Mouse (Mus musculus): ENCODE measurements around the gene Ppp1r16b. TPM values are rescaled to one million over a fixed set of nuclear protein-coding genes. Genes with fewer than 3 reads are reported as not detected.

Ppp1r16b gene
- polyA plus RNA-seq, 1 experiment from 2014 or later, result 3.2 TPM

DNA sequence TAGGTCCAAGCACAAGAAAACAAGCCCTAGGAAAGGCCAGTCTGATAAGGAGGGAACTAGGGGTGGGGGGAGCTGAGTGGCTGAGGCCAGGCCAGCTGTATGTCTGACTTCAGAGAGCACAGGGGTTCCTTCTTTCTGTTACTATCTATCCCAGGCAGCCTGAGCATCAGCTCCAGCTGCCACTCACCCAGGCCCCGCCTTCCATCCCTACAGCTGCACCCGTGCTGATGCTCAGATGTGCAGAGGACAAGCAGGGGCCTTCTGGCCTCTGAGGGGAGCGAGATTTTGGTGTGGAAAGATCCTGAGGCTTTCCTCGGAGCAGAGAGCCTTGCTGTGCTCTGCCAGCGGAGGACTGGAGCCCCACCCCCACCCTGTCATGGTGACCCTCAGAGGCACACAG lies 50.9 kb downstream of the Ppp1r16b start:
- Histone ChIP-seq H3K36me3 (no peaks in the 10 kb centered on the region), H3K27ac (no peak overlapping the region), H3K27me3 (no peaks in the 10 kb centered on the region), H3K4me3 (no peak overlapping the region), H3K9ac (no peak overlapping the region), H3K4me1 (peaks cover 9% of the 10 kb centered on the region), H3K9me3 (peaks cover 2% of the 10 kb centered on the region; the same call in 1 of the 2 replicates), H3K4me2 (no peak overlapping the region)
- no peak for ATAC-seq (ENCODE audit: insufficient number of reproducible peaks, insufficient read depth, low FRiP score, low TSS enrichment, low read depth)
- 36% methylated on average over 5 of the region's 5 CpGs for WGBS

DNA sequence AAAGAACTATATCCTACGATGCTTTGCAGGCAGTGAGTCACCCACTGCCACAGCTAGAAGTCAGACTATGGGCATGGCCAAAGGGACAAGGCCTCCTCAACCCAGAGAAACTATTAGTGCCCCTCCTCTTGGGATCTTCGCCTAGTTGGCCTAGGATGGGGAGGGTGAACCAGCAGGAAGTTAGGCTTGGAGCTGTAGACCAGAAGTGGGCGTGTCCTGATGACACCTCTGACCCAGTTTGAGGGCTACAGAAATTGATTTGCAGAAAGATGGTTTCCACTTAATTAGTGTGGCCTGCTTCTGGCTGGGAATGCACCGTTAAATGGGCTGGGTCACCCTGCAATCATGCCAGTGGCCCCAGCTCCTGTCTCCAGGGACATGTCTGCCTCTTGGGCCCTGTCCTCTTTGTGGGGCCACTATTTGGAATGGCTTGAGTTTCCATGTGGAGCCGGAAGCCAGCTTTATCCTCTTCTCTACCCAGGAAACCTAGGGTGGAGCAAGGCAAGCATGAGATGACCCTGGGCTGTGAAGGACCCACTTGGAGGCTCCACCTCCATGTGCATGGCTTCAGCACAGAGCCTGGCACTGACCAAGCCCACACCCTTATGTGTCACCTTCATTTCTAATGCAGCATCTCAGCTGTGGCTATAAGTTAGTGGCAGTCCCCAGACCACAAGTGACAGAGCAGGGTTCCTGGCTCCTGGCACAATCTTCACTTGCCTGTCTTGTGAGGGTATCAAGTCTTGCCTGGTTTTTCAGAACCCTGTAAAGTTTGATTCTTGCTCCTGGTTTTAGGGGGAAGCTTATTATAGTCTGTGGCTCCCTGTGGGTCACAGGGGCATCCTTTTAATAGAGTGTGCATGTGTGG lies 52.6 kb downstream of the Ppp1r16b start:
- WGBS, result 80% methylated on average over 5 of the region's 5 CpGs
- ATAC-seq (ENCODE audit: insufficient number of reproducible peaks, insufficient read depth, low FRiP score, low TSS enrichment, low read depth), result no peak
- Histone ChIP-seq H3K27ac (no peak overlapping the region), H3K4me1 (no peaks in the 10 kb centered on the region), H3K36me3 (no peaks in the 10 kb centered on the region), H3K27me3 (no peaks in the 10 kb centered on the region), H3K9me3 (peaks cover 2% of the 10 kb centered on the region; the same call in 1 of the 2 replicates), H3K9ac (no peak overlapping the region), H3K4me3 (no peak overlapping the region), H3K4me2 (no peak overlapping the region)

DNA sequence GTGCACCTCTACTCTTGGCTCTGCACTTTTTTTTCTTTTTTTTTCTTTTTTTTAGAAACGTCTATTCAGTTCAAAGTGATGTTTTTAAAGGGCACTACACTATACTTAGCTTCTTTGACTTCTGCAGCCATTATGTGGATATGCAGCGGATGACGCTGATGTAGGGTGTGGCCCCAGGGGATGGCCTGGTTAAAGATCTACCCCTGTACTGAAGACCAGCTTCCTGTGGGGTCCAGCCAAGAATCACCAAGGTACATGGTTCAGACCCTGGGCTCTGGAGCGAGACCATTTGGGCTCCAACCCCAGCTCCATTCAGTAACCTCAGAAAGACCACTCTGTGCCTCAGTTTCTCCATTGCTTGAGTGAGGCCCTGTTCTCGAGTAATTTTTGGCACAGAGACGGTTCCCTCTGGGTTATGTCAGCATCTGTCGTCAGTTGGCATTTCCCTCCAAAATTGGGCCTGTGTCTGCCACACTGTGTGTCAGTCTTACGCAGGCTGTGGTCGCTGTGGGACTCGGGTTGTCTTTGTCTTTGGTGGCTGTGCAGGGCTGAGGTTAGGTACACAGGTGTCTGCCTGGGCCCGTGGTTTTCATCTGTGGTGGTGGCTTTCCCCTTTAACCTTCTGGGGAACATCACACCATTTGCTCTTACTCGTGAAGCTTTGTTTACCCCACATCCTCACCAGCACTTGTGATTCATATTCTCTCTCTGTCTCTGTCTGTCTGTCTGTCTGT lies 53.8 kb downstream of the Ppp1r16b start:
- H3K4me3 ChIP-seq, result no peak overlapping the region
- no peak for ATAC-seq (ENCODE audit: insufficient number of reproducible peaks, insufficient read depth, low FRiP score, low TSS enrichment, low read depth)
- H3K36me3 ChIP-seq, result no peaks in the 10 kb centered on the region
- peaks cover 6% of the 10 kb centered on the region; the same call in 1 of the 2 replicates for H3K4me1 ChIP-seq
- peaks cover 2% of the 10 kb centered on the region; the same call in 1 of the 2 replicates for H3K9me3 ChIP-seq
- no peak overlapping the region for H3K4me2 ChIP-seq
- H3K9ac ChIP-seq, result no peak overlapping the region
- H3K27me3 ChIP-seq, result no peaks in the 10 kb centered on the region
- WGBS, result 80% methylated on average over 12 of the region's 12 CpGs
- no peak overlapping the region for H3K27ac ChIP-seq

DNA sequence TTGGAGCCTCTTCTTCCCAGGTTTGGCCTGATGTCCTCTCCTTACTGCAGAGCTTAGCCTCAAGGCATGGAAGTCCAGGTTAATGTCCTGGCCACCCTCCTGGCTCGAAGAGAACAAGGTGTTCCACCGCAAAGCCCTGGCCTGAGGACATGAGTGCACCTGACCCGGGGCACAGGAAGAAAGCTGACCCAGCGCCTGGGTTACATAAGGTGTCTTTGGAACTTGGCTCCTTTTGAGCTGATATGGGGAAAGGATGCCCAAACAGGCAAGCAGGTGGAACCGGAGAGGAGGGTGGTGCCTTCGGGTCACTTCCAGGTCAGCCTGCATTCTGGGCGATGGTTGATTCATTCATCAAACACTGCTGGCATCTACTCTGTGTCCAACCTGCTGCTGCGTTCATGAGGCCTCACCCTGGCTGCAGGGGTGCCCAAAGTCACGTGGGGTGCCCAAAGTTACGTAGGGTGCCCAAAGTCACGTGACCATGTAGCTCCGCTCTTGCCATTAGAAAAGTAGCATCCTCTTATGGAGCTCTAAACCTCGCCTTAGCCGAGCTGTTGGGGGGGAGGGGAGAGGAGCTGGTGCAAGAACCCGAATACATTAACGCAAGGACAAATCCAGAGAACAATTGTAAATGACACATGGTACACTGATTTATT lies 55.6 kb downstream of the Ppp1r16b start:
- Histone ChIP-seq H3K4me1 (peaks cover 6% of the 10 kb centered on the region; the same call in 1 of the 2 replicates), H3K9ac (no peak overlapping the region), H3K27me3 (no peaks in the 10 kb centered on the region), H3K4me3 (no peak overlapping the region), H3K9me3 (peaks cover 2% of the 10 kb centered on the region; the same call in 1 of the 2 replicates), H3K4me2 (no peak overlapping the region), H3K36me3 (no peaks in the 10 kb centered on the region), H3K27ac (no peak overlapping the region)
- ATAC-seq (ENCODE audit: insufficient number of reproducible peaks, insufficient read depth, low FRiP score, low TSS enrichment, low read depth), result no peak
- 80% methylated on average over 16 of the region's 16 CpGs for WGBS

DNA sequence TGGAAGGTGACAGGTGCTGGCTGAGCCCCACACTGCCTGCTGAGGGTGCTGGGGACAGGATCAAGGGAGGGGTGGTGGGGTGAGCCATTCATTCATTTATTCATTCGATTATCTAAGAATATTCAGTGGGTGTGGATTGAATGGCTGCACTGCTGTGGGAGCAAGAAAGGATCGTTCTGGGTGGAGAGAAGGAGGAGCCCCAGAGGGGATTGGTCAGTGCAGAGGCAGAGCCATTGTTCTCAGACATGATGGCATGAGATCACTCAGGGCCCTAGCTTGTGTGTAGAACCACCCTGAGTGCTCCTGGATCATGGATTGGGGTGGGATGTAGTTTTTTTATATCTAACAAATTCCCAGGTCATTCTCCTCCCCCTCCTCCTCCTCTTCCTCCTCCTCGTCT lies 56.3 kb downstream of the Ppp1r16b start:
- H3K36me3 ChIP-seq, result no peaks in the 10 kb centered on the region
- no peak for ATAC-seq (ENCODE audit: insufficient number of reproducible peaks, insufficient read depth, low FRiP score, low TSS enrichment, low read depth)
- H3K4me3 ChIP-seq, result no peak overlapping the region
- no peak overlapping the region for H3K9ac ChIP-seq
- H3K4me1 ChIP-seq, result peaks cover 6% of the 10 kb centered on the region; the same call in 1 of the 2 replicates
- 58% methylated on average over 3 of the region's 3 CpGs for WGBS
- H3K4me2 ChIP-seq, result no peak overlapping the region
- H3K27me3 ChIP-seq, result no peaks in the 10 kb centered on the region
- H3K27ac ChIP-seq, result no peak overlapping the region
- H3K9me3 ChIP-seq, result peaks cover 2% of the 10 kb centered on the region; the same call in 1 of the 2 replicates

DNA sequence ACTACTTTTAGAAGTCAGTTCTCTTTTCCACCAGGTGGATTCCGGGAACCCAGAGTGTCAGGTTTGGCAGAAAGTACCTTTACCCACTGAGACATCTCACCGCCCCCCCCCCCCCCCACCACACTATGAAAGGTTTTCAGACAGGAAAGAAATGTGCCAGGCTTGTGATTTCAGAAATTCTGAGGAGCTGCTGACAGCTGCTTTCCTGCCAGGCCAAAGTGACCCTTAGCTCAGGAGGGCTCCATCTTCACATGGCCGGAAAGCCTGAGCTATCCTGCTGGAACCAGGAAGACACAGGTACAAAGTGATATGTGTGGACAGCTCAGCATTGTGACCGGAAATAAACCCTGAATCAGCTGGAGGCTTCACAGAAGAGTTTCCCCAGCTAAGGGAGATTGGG lies 56.9 kb downstream of the Ppp1r16b start:
- no peak for ATAC-seq (ENCODE audit: insufficient number of reproducible peaks, insufficient read depth, low FRiP score, low TSS enrichment, low read depth)
- no peaks in the 10 kb centered on the region for H3K27me3 ChIP-seq
- no peak overlapping the region for H3K27ac ChIP-seq
- 72% methylated on average over 4 of the region's 4 CpGs for WGBS
- no peak overlapping the region for H3K4me2 ChIP-seq
- H3K9me3 ChIP-seq, result 0 out of 2 replicates have a peak, but pooled peaks cover under 1% of the 10 kb centered on the region
- H3K36me3 ChIP-seq, result no peaks in the 10 kb centered on the region
- H3K9ac ChIP-seq, result no peak overlapping the region
- H3K4me3 ChIP-seq, result no peak overlapping the region
- peaks cover 6% of the 10 kb centered on the region; the same call in 1 of the 2 replicates for H3K4me1 ChIP-seq

DNA sequence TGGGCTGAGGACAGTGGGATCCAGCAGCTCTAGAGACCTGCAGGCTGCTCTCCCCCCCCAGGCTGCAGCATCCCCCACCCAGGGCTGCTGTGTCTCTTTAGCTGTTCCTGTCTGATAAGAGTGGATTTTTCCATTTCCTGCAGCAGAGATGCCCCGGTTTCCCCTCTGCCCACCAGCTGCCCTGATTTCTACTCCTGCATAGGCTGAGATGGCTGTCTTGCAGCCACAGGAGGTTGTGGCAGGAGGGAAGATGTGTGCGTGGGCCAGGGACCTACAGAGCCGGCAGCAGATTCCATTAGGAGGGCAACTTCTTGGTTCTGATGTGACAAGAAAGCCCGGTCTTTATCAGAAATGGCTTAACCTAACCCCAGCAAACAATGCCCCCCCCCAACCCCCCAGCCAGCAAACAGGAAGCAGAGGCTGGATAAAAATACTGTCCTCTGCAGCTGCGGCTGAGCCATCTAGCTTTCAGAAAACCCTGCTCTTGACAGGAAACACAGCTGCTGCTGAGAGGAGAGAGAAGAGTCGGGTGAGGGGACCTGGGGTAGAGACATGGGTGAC lies 57.9 kb downstream of the Ppp1r16b start:
- Histone ChIP-seq H3K27ac (0 out of 2 replicates have a peak overlapping the region, but pooled peaks have one; percentile 51), H3K4me1 (peaks cover 6% of the 10 kb centered on the region; the same call in 1 of the 2 replicates), H3K9me3 (no peaks in the 10 kb centered on the region), H3K27me3 (no peaks in the 10 kb centered on the region), H3K4me2 (no peak overlapping the region), H3K4me3 (no peak overlapping the region), H3K36me3 (no peaks in the 10 kb centered on the region), H3K9ac (no peak overlapping the region)
- 46% methylated on average over 6 of the region's 6 CpGs for WGBS
- ATAC-seq (ENCODE audit: insufficient number of reproducible peaks, insufficient read depth, low FRiP score, low TSS enrichment, low read depth), result no peak

DNA sequence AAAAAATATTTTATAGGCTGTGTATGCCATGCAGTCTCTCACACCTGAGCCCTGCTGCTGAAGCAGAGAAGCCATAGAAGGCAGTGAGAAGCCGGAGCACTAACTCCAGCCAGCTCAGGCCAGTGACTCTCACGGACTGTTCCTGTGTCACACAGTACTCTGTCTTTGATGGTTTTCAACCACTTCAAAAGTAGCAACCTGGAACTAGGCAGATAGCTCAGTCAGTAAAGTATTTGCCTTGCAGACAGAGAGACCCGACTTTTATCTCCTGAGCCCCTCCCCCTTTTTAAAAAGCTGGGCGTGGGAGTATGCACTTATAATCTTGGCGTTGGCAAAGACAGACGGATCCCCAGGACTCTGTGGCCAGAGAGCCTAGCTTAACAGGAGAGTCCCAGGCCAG lies 58.6 kb downstream of the Ppp1r16b start:
- Histone ChIP-seq H3K4me2 (no peak overlapping the region), H3K9me3 (no peaks in the 10 kb centered on the region), H3K36me3 (no peaks in the 10 kb centered on the region), H3K27ac (no peak overlapping the region), H3K9ac (no peak overlapping the region), H3K4me1 (peaks cover 6% of the 10 kb centered on the region; the same call in 1 of the 2 replicates), H3K27me3 (no peaks in the 10 kb centered on the region), H3K4me3 (no peak overlapping the region)
- WGBS, result 38% methylated on average over 6 of the region's 6 CpGs
- no peak for ATAC-seq (ENCODE audit: insufficient number of reproducible peaks, insufficient read depth, low FRiP score, low TSS enrichment, low read depth)

DNA sequence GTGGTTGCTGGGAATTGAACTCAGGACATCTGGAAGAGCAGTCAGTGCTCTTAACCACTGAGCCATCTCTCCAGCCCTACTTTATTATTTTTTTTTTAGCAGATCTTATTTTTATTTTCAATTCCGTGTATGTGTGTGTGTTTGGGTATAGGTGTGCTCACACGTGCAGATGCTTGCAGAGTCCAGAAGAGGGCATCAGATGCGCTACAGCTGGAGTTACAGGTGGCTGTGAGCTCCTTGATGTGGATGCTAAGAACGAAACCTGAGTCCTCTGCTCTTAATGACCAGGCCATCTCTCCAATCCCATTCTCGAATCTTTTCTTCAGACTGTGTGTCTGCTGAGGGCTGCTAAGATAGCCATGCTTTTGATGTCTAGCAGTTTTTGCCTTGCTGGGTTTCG lies 61.1 kb downstream of the Ppp1r16b start:
- Histone ChIP-seq H3K4me1 (peaks cover 6% of the 10 kb centered on the region; the same call in 1 of the 2 replicates), H3K36me3 (no peaks in the 10 kb centered on the region), H3K9ac (no peak overlapping the region), H3K4me2 (no peak overlapping the region), H3K4me3 (no peak overlapping the region), H3K27ac (no peak overlapping the region), H3K9me3 (no peaks in the 10 kb centered on the region), H3K27me3 (no peaks in the 10 kb centered on the region)
- 61% methylated on average over 6 of the region's 6 CpGs for WGBS
- ATAC-seq (ENCODE audit: insufficient number of reproducible peaks, insufficient read depth, low FRiP score, low TSS enrichment, low read depth), result no peak

DNA sequence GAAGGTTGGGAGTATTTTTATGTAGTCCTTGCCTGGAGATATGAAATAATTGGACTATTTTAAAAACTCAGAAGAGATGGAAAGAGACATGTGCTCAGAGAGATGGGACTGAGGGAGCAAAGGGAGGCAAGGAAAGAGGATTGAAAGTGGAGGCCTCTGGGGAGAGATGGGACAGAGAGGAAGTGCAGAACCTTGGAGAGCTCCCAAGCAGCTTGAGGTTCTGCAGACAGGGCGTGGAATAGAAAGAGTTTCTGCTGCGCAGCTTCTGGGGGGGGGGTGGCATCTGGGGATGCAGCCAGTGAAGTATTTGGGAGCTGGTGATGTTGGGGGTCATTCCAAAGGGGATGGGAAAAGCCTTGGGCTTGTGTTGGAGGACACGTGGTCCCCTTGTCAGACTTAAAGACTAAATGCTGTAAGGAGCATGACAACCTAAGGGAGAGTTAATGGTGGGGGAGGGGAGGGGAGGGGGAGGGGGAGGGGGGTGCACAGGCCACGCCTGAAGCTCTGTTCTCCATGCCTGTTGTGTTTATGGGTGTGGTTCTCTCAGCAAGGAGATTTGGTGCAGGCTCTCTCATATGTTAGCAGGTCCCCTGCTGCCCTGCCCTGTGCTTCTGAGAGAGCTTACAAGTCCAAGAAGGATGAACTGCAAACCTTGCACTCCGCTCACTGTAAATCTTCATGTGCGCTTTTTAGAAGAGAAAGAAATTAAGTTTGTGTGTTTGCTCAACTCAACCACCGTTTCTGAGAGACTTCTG lies 63.0 kb downstream of the Ppp1r16b start:
- WGBS, result 45% methylated on average over 7 of the region's 7 CpGs
- Histone ChIP-seq H3K4me2 (no peak overlapping the region), H3K27me3 (no peaks in the 10 kb centered on the region), H3K9me3 (no peaks in the 10 kb centered on the region), H3K4me3 (no peak overlapping the region), H3K27ac (no peak overlapping the region), H3K36me3 (no peaks in the 10 kb centered on the region), H3K4me1 (peaks cover 3% of the 10 kb centered on the region; the same call in 1 of the 2 replicates), H3K9ac (no peak overlapping the region)
- no peak for ATAC-seq (ENCODE audit: insufficient number of reproducible peaks, insufficient read depth, low FRiP score, low TSS enrichment, low read depth)

Measured in embryonic facial prominence, embryonic 13.5 days (tissue).